Mouse (Mus musculus) forebrain, embryonic 15.5 days (tissue): ENCODE data around the gene Mettl2. TPM values are rescaled to one million over a fixed set of nuclear protein-coding genes. Genes with fewer than 3 reads are reported as not detected.

Source experiments
- ATAC-seq: fragments of 200-750 bp; cut with Nextera tagmentation; replicated peaks from 2 replicates; pipeline ENCODE4 v1.8.0; 2017; ENCODE audit warnings: mild to moderate bottlenecking, moderate TSS enrichment, moderate library complexity
- H3K27ac ChIP-seq: fragments of 300-500 bp; sonication (generic); replicated peaks from 2 replicates; pipeline ENCODE4 v1.5.1; 2015; ENCODE audit warnings: mild to moderate bottlenecking, inconsistent platforms
- H3K27me3 ChIP-seq: fragments of 300-500 bp; sonication (generic); 2 replicates; pipeline ENCODE4 v1.6.1; 2015; ENCODE audit warnings: inconsistent platforms
- H3K36me3 ChIP-seq: fragments of 300-500 bp; sonication (generic); 2 replicates; pipeline ENCODE4 v1.6.1; 2015; ENCODE audit warnings: mild to moderate bottlenecking, inconsistent platforms
- H3K4me1 ChIP-seq: fragments of 300-500 bp; sonication (generic); 2 replicates; pipeline ENCODE4 v1.6.1; 2015; ENCODE audit warnings: inconsistent platforms
- H3K4me2 ChIP-seq: fragments of 300-500 bp; sonication (generic); replicated peaks from 2 replicates; pipeline ENCODE4 v1.6.1; 2015; ENCODE audit warnings: mild to moderate bottlenecking, inconsistent platforms
- H3K4me3 ChIP-seq: fragments of 300-500 bp; sonication (generic); 2 replicates; pipeline ENCODE4 v1.5.1; 2015; ENCODE audit warnings: mild to moderate bottlenecking, inconsistent platforms
- H3K9ac ChIP-seq: fragments of 300-500 bp; sonication (generic); replicated peaks from 2 replicates; pipeline ENCODE4 v1.6.1; 2015; ENCODE audit warnings: mild to moderate bottlenecking, inconsistent platforms
- H3K9me3 ChIP-seq: fragments of 300-500 bp; sonication (generic); 2 replicates; pipeline ENCODE4 v1.6.1; 2016; ENCODE audit warnings: inconsistent platforms
- WGBS: fragments of 180-500 bp; shearing (Covaris S2); methylation state at CpG from one replicate; pipeline ENCODE4 v1.1.7; 2015; ENCODE audit warnings: mixed read lengths; 5-methylcytosine and 5-hydroxymethylcytosine counted together
- polyA plus RNA-seq: library from polyadenylated mRNA; unstranded; fragments of >200 nt; fragmentation: Nextera tagmentation; extraction: Ambion mirVana; gene quantifications from 2 replicates; pipeline ENCODE4 v1.2.1, GENCODE M21; 2015

Gene Mettl2
- polyA plus RNA-seq, 1 experiment from 2014 or later, result 30.6 TPM

GRCm38 (mm10) chr11:105155915-105156314 is 29.7 kb downstream of the Mettl2 start:
- no peak overlapping the region for H3K27ac ChIP-seq
- no peaks in the 10 kb centered on the region for H3K27me3 ChIP-seq
- 0 out of 2 replicates have a peak, but pooled peaks cover 4% of the 10 kb centered on the region for H3K4me1 ChIP-seq
- 87% methylated on average over 4 of the region's 4 CpGs for WGBS
- H3K36me3 ChIP-seq, result no peaks in the 10 kb centered on the region
- H3K9me3 ChIP-seq, result no peaks in the 10 kb centered on the region
- no peak overlapping the region for H3K4me2 ChIP-seq
- H3K4me3 ChIP-seq, result no peak overlapping the region
- ATAC-seq, result no peak
- H3K9ac ChIP-seq, result no peak overlapping the region

GRCm38 (mm10) chr11:105156748-105157267 is 30.6 kb downstream of the Mettl2 start:
- no peak overlapping the region for H3K27ac ChIP-seq
- H3K9ac ChIP-seq, result no peak overlapping the region
- no peaks in the 10 kb centered on the region for H3K9me3 ChIP-seq
- WGBS, result 87% methylated on average over 19 of the region's 19 CpGs
- H3K27me3 ChIP-seq, result no peaks in the 10 kb centered on the region
- H3K36me3 ChIP-seq, result no peaks in the 10 kb centered on the region
- no peak overlapping the region for H3K4me3 ChIP-seq
- H3K4me1 ChIP-seq, result 0 out of 2 replicates have a peak, but pooled peaks cover 4% of the 10 kb centered on the region
- no peak for ATAC-seq
- no peak overlapping the region for H3K4me2 ChIP-seq

GRCm38 (mm10) chr11:105158047-105158446 is 31.8 kb downstream of the Mettl2 start:
- Histone ChIP-seq H3K4me1 (0 out of 2 replicates have a peak, but pooled peaks cover 4% of the 10 kb centered on the region), H3K27me3 (no peaks in the 10 kb centered on the region), H3K4me3 (no peak overlapping the region), H3K9ac (no peak overlapping the region), H3K36me3 (no peaks in the 10 kb centered on the region), H3K4me2 (no peak overlapping the region), H3K27ac (no peak overlapping the region), H3K9me3 (no peaks in the 10 kb centered on the region)
- ATAC-seq, result no peak

- WGBS, result 65% methylated on average over 6 of the region's 6 CpGs
- Histone ChIP-seq H3K27me3 (no peaks in the 10 kb centered on the region), H3K27ac (no peak overlapping the region), H3K36me3 (no peaks in the 10 kb centered on the region), H3K4me2 (no peak overlapping the region), H3K4me1 (no peaks in the 10 kb centered on the region), H3K9ac (no peak overlapping the region), H3K4me3 (no peak overlapping the region), H3K9me3 (no peaks in the 10 kb centered on the region)
- no peak for ATAC-seq
Observed at GRCm38 (mm10) chr11:105159673-105160360, 33.6 kb downstream of the Mettl2 start.

GRCm38 (mm10) chr11:105161411-105161810 is 35.2 kb downstream of the Mettl2 start:
- Histone ChIP-seq H3K4me1 (no peaks in the 10 kb centered on the region), H3K4me2 (no peak overlapping the region), H3K36me3 (no peaks in the 10 kb centered on the region), H3K27ac (no peak overlapping the region), H3K9me3 (no peaks in the 10 kb centered on the region), H3K9ac (no peak overlapping the region), H3K4me3 (no peak overlapping the region), H3K27me3 (no peaks in the 10 kb centered on the region)
- no peak for ATAC-seq
- 94% methylated on average over 2 of the region's 2 CpGs for WGBS

- 87% methylated on average over 69 of the region's 69 CpGs for WGBS
- no peaks in the 10 kb centered on the region for H3K4me1 ChIP-seq
- no peaks in the 10 kb centered on the region for H3K27me3 ChIP-seq
- H3K4me3 ChIP-seq, result no peak overlapping the region
- H3K36me3 ChIP-seq, result no peaks in the 10 kb centered on the region
- no peak overlapping the region for H3K9ac ChIP-seq
- no peak overlapping the region for H3K4me2 ChIP-seq
- no peak overlapping the region for H3K27ac ChIP-seq
- H3K9me3 ChIP-seq, result no peaks in the 10 kb centered on the region
- no peak for ATAC-seq
Observed at GRCm38 (mm10) chr11:105164516-105165510, 38.6 kb downstream of the Mettl2 start.

- H3K4me1 ChIP-seq, result no peaks in the 10 kb centered on the region
Observed at GRCm38 (mm10) chr11:105166780-105167179, 40.6 kb downstream of the Mettl2 start.

GRCm38 (mm10) chr11:105178516-105178915 is 52.3 kb downstream of the Mettl2 start, which contains the start of gene Tlk2:
Gene Tlk2 (plus strand): TSS chr11:105178807.
- no peaks in the 10 kb centered on the region for H3K9me3 ChIP-seq
- ATAC-seq, result no peak
- 51% methylated on average over 2 of the region's 2 CpGs for WGBS

More at GRCm38 (mm10) chr11:105166780-105167179, 40.6 kb downstream of the Mettl2 start:
- H3K36me3 ChIP-seq, result no peaks in the 10 kb centered on the region
- WGBS, result 94% methylated on average over 10 of the region's 10 CpGs
- no peak for ATAC-seq
- no peaks in the 10 kb centered on the region for H3K9me3 ChIP-seq
- H3K4me3 ChIP-seq, result no peak overlapping the region
- H3K4me2 ChIP-seq, result no peak overlapping the region
- no peaks in the 10 kb centered on the region for H3K27me3 ChIP-seq
- H3K27ac ChIP-seq, result no peak overlapping the region
- H3K9ac ChIP-seq, result no peak overlapping the region

GRCm38 (mm10) chr11:105179523-105179922 is 53.3 kb downstream of the Mettl2 start:
- WGBS, result 90% methylated on average over 4 of the region's 4 CpGs
- Histone ChIP-seq H3K4me3 (peak overlapping the region; percentile 91), H3K4me1 (peaks cover 35% of the 10 kb centered on the region), H3K9ac (no peak overlapping the region), H3K27ac (no peak overlapping the region), H3K27me3 (no peaks in the 10 kb centered on the region), H3K36me3 (peaks cover 4% of the 10 kb centered on the region), H3K9me3 (no peaks in the 10 kb centered on the region), H3K4me2 (peak overlapping the region; percentile 76)
- ATAC-seq, result no peak

More at GRCm38 (mm10) chr11:105178516-105178915, 52.3 kb downstream of the Mettl2 start, which contains the start of gene Tlk2:
- peak within 1 kb of the TSS; percentile 91; the same call in 1 of the 2 replicates for H3K4me3 ChIP-seq
- H3K27me3 ChIP-seq, result no peaks in the 10 kb centered on the region
- H3K4me1 ChIP-seq, result peaks cover 35% of the 10 kb centered on the region
- H3K4me2 ChIP-seq, result peak within 1 kb of the TSS; percentile 76; the same call in 1 of the 2 replicates
- H3K27ac ChIP-seq, result no peak within 1 kb of the TSS
- H3K36me3 ChIP-seq, result no peaks in the 10 kb centered on the region
- no peak within 1 kb of the TSS for H3K9ac ChIP-seq

- WGBS, result under 1% methylated on average over 35 of the region's 35 CpGs
- peak overlapping the region; percentile 76 for H3K4me2 ChIP-seq
- H3K4me1 ChIP-seq, result peaks cover 35% of the 10 kb centered on the region
- peaks cover 11% of the 10 kb centered on the region for H3K36me3 ChIP-seq
- ATAC-seq, result no peak; the same call in 1 of the 2 replicates
- H3K27me3 ChIP-seq, result no peaks in the 10 kb centered on the region
- no peaks in the 10 kb centered on the region for H3K9me3 ChIP-seq
- peak overlapping the region; percentile 95 for H3K9ac ChIP-seq
- peak overlapping the region; percentile 91 for H3K4me3 ChIP-seq
- H3K27ac ChIP-seq, result peak overlapping the region; percentile 93
Observed at GRCm38 (mm10) chr11:105180471-105181091, 54.4 kb downstream of the Mettl2 start.

- Histone ChIP-seq H3K4me2 (peak overlapping the region; percentile 76), H3K9ac (peak overlapping the region; percentile 95), H3K27ac (peak overlapping the region; percentile 93), H3K4me1 (peaks cover 35% of the 10 kb centered on the region), H3K4me3 (peak overlapping the region; percentile 91), H3K36me3 (peaks cover 15% of the 10 kb centered on the region), H3K9me3 (no peaks in the 10 kb centered on the region), H3K27me3 (no peaks in the 10 kb centered on the region)
- under 1% methylated on average over 48 of the region's 60 CpGs for WGBS
- ATAC-seq, result peak; percentile 97
Observed at GRCm38 (mm10) chr11:105181126-105181637, 55.0 kb downstream of the Mettl2 start.
